Mouse (Mus musculus) heart, embryonic 13.5 days (tissue): ENCODE data around the gene Gm2888. TPM values are rescaled to one million over a fixed set of nuclear protein-coding genes. Genes with fewer than 3 reads are reported as not detected.
"Not testable (repeated sequence)": the region's sequence is repeated elsewhere in the genome, so short reads cannot be mapped to it uniquely, and the experiment has no call there.

Experiments
- ATAC-seq: fragments of 200-750 bp; cut with Nextera tagmentation; 2 replicates; pipeline ENCODE4 v1.8.0; 2017; ENCODE audit warnings: moderate TSS enrichment; ENCODE audit not compliant: insufficient number of reproducible peaks, low FRiP score, low TSS enrichment; ENCODE audit errors: extremely low read depth
- H3K27ac ChIP-seq: fragments of 300-500 bp; sonication (generic); replicated peaks from 2 replicates; pipeline ENCODE4 v1.5.1; 2015; ENCODE audit warnings: moderate library complexity, mild to moderate bottlenecking, inconsistent platforms
- H3K27me3 ChIP-seq: fragments of 300-500 bp; sonication (generic); replicated peaks from 2 replicates; pipeline ENCODE4 v1.6.1; 2015; ENCODE audit warnings: mild to moderate bottlenecking, inconsistent platforms
- H3K36me3 ChIP-seq: fragments of 300-500 bp; sonication (generic); 2 replicates; pipeline ENCODE4 v1.6.1; 2015; ENCODE audit warnings: mild to moderate bottlenecking, inconsistent platforms
- H3K4me1 ChIP-seq: fragments of 300-500 bp; sonication (generic); 2 replicates; pipeline ENCODE4 v1.6.1; 2015; ENCODE audit warnings: inconsistent platforms
- H3K4me2 ChIP-seq: fragments of 300-500 bp; sonication (generic); 2 replicates; pipeline ENCODE4 v1.6.1; 2015; ENCODE audit warnings: inconsistent platforms, mild to moderate bottlenecking, moderate library complexity
- H3K4me3 ChIP-seq: fragments of 300-500 bp; sonication (generic); 2 replicates; pipeline ENCODE4 v1.5.1; 2015; ENCODE audit warnings: moderate library complexity, mild to moderate bottlenecking, inconsistent platforms
- H3K9ac ChIP-seq: fragments of 300-500 bp; sonication (generic); 2 replicates; pipeline ENCODE4 v1.6.1; 2015; ENCODE audit warnings: inconsistent platforms, mild to moderate bottlenecking, moderate library complexity
- H3K9me3 ChIP-seq: fragments of 300-500 bp; sonication (generic); 2 replicates; pipeline ENCODE4 v1.6.1; 2016; ENCODE audit warnings: inconsistent platforms
- WGBS: fragments of 180-500 bp; shearing (Covaris S2); methylation state at CpG from one replicate; pipeline ENCODE4 v1.1.7; 2015; ENCODE audit warnings: mixed read lengths; 5-methylcytosine and 5-hydroxymethylcytosine counted together
- polyA plus RNA-seq: library from polyadenylated mRNA; unstranded; fragments of >200 nt; fragmentation: Nextera tagmentation; extraction: Ambion mirVana; gene quantifications from 2 replicates; pipeline ENCODE4 v1.2.1, GENCODE M21; 2015

Gene Gm2888
- polyA plus RNA-seq, result not detected in 2 replicates

GRCm38 (mm10) chr14:3029702-3030101, at the start of gene Gm2888:
TSS of gene Gm2888 (plus strand) at chr14:3030002.
- not testable (repeated sequence) for H3K9me3 ChIP-seq, H3K4me3 ChIP-seq, H3K36me3 ChIP-seq, ATAC-seq, H3K27ac ChIP-seq, H3K4me1 ChIP-seq, H3K9ac ChIP-seq, H3K27me3 ChIP-seq, H3K4me2 ChIP-seq
- WGBS, result 45% methylated on average over 2 of the region's 3 CpGs

DNA sequence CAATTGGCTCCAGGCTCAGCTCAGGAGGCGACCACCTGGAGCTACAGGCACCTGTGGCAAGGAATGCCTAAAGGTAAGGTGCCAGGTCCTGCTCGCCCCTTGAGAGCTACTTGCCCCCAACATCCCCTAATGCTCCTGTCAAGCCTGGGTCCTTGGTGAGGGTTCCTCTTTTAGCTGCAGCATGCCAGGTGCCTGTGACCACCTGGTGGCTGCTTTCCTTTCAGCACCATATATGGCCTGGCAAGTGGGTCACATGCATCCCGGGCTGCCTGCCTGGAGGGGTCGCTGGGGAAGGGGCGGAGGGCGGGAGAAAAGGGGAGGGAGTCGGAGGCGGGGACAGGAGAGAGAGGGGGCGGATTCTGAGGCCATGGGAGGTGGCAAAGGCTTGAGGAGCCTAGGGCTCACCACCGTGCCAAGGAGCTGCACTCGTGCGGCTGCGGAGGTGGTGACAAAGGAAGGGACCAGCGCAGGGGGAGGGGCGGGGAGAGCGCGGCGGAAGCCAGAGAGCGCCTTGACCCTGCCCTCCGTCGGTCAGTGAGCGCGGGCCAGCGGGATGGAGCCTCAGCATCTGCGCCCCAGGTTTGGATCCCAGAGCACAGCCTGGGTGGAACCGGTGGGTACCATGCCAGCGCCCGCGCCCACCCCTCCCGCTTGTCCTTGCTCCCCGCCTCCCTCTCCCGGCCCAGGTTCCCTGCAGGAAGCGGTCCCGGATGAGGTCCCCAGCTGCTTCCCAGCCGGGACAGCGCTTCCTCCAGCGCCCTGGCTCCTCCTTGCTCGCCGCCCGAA, 19.1 kb downstream of the Gm2888 start, which contains the start of gene Gm2897:
TSS of gene Gm2897 (plus strand) at position 559 of the 786 bp plus-strand sequence.
- H3K36me3 ChIP-seq, H3K9me3 ChIP-seq, H3K27me3 ChIP-seq, H3K4me1 ChIP-seq, H3K27ac ChIP-seq, ATAC-seq: not testable (repeated sequence)
- Histone ChIP-seq H3K9ac (peak within 1 kb of the TSS; percentile 77), H3K4me3 (peak within 1 kb of the TSS; percentile 59), H3K4me2 (peak within 1 kb of the TSS; percentile 78)
- 6% methylated on average over 24 of the region's 40 CpGs for WGBS

DNA sequence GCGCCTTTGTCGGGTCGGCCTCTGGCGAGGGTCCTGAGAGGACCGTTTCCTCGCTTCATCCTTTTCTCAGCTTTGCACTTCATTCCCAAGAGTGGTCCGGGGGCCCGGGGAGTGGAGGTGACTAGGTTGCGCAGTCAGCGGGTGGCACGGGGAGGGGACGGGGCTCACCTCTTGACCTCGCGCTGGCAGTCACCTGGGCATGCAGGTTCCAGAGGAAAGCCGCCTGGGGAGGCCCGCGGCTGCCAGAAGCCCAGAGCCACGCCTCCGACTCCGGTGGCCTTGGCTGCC, 19.7 kb downstream of the Gm2888 start:
- not testable (repeated sequence) for H3K4me1 ChIP-seq, H3K27ac ChIP-seq, H3K36me3 ChIP-seq, H3K27me3 ChIP-seq, H3K9me3 ChIP-seq, ATAC-seq
- Histone ChIP-seq H3K4me2 (peak overlapping the region; percentile 78), H3K4me3 (peak overlapping the region; percentile 59), H3K9ac (peak overlapping the region; percentile 77)
- WGBS, result 2% methylated on average over 17 of the region's 20 CpGs

DNA sequence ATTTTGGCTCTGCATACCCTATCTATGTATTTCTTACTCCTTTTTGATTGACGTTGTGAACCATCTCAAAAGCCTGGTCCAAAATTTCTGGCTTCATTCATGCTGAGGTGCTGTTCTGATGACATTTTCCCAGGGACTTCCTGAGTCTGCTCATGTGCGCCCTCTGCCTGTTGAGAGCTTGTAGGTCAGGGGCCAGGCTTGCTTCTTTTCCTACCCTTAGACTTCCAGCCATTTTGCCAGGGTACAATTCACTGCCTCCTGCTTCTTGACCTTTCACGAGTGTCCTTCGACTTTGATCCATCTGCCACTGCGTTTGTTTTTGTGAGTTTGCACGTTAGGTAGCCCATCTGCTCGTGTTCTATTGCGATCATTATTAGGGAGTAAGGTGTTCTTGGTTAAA, 20.3 kb downstream of the Gm2888 start:
- not testable (repeated sequence) for H3K9me3 ChIP-seq, H3K27me3 ChIP-seq, H3K27ac ChIP-seq, H3K36me3 ChIP-seq, H3K4me3 ChIP-seq, H3K9ac ChIP-seq, ATAC-seq, H3K4me1 ChIP-seq
- WGBS, result 0% methylated on average over 5 of the region's 8 CpGs
- peak overlapping the region; percentile 78; the same call in 1 of the 2 replicates for H3K4me2 ChIP-seq

Other genes with a start within 250 kb of the Gm2888 start
- gene Gm2897, start 19.3 kb downstream of the Gm2888 start, polyA plus RNA-seq, result 3.4 TPM in 2 replicates
- gene Gm10340, start 104.0 kb downstream of the Gm2888 start, polyA plus RNA-seq, result 0.13 TPM in 1 of 2 replicates, not detected in the other
- gene Gm5795, start 158.3 kb downstream of the Gm2888 start, polyA plus RNA-seq, result not detected in 2 replicates
- 32.7 and 39.3 TPM in 2 replicates for gene D830030K20Rik, start 178.5 kb downstream of the Gm2888 start, polyA plus RNA-seq